Mouse (Mus musculus) thymus, postnatal 10 days (tissue): Measurements from ENCODE around the gene Acy3.
"Not testable (repeated sequence)": the region's sequence is repeated elsewhere in the genome, so short reads cannot be mapped to it uniquely, and the experiment has no call there.

Source experiments
- DNase-seq, 2 experiments: peaks; one replicate each; pipeline ENCODE4 v3.0.0; 2021; ENCODE audit warnings: low spot score in 2 of 2

Acy3 gene

DNA sequence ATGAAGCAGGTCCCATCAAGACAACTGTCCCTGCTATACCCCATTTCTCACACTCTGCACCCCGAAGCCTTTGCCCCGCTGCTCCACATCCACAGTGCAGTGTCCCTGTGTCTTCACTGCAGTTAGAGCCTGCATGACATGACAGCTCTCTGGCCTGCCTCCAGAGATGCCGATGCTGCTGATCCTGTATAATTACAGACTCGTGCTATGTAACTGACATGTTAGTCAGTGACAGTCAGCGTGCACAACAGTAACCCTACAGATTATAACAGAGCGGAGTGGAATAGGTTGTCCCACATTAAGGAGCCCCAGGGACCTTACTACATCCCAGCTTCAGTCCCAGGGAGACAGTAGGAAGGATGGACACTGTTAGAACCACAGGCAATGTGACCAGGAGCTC lies 11.8 kb upstream of the Acy3 start:
- not testable (repeated sequence) for DNase-seq

DNA sequence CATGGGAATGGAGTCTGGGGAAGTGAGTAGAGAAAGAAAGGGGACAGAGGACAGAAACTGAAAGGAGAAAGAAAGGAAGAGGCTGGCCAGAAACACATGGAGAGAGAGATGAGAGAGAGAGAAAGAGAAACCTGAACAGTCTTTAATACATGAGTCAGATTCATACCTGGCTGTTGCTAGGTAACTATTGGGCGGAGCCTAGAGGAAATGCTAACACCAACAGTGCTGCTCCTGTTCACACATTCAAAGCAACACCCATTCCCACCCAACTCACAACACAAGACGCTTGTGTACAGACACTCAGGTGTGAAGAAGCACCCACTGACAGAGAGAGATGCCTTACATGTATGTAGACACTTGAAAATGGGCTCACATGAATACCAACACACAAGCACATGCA lies 10.5 kb upstream of the Acy3 start:
- no peak for DNase-seq

DNA sequence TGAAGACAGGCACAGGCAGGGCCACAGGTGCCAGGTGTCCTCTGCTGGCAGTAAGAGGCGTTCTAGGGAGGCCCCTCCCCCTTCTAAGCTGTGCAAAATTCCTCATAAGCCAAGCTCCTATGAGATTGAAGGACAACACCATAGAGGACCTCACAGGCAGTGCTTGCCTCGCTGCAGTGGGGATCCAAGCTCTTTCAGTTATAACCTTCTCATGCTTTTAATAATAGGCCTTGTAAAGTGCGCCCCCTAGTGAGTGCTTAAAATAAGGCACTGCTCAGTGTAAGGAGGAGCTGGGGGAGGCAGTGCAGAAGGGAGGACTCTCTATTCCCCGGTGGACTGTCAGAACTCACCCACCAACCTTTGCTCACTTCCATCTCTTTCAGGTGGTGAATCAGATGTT lies 6.1 kb upstream of the Acy3 start:
- DNase-seq: peak; percentile 63 to 85

DNA sequence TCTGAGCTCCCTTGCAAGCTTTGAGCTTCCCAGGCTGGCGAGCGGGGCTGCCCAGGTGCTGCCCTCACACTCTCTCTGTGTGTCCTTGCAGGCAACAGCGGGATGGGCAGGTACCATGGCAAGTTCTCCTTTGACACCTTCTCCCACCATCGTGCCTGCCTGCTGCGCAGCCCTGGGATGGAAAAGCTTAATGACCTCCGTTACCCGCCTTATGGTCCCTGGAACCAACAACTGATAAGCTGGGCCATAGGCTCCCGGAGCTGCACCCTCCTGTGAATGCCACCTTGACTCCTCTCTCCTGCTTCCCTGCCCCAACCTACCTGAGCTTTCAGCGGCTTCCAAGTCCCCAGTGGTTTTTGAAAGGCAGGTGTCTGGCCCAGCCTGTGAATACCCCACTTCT lies 5.5 kb upstream of the Acy3 start:
- DNase-seq: no peak

DNA sequence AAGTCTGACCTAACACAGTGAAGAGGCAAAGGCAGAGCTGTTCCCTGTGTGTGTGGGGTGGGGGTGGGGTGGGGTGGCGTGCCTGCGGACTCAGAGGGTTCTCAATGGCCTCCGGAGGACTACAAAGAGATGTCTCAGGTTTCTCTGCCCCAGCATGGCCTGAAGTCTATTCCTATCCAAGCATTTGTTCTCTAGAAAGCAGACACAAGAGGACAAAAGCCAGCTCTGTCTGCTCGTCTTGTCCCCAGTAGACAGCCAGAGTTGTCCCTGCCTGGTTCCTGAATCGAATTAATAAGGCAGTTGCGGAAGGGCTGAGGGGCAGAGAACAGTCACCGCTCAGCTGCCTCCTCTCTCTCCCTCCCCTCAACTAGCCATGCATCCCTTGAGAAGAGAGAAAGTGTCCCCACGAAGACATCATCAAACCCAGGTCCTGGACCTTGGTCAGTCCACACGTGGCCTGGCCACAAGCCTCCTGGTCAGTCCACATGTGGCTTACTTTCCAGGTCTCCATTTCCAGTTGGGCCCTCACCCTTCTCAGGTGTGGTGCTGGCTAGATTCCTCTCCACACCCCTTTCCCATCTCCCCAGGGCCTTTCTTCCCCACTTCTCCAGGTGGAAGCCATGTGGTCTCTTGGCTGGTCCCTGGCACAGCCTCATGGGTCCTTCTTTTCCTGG lies 2.7 kb upstream of the Acy3 start:
- no peak for DNase-seq

DNA sequence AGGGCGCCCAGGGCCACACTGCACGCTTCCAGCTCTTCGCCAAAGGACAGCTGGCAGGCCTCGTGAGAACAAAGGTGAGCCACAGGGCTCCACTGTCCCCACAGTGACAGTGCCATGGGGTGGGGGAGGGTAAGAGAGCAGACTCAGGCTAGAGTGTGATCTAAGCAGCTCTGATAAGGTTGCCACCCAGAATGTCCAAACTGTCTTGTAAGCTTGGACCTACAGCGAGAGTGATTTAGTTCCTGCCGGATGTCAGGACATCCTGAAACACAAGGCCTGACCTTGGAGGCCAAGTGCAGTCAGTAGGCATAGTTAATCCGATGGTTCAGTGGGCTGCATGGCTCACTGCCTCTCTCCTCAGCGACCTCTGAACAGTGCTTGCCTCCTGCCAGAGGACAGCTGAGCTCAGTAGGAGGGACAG lies 1.1 kb upstream of the Acy3 start:
- DNase-seq: no peak

DNA sequence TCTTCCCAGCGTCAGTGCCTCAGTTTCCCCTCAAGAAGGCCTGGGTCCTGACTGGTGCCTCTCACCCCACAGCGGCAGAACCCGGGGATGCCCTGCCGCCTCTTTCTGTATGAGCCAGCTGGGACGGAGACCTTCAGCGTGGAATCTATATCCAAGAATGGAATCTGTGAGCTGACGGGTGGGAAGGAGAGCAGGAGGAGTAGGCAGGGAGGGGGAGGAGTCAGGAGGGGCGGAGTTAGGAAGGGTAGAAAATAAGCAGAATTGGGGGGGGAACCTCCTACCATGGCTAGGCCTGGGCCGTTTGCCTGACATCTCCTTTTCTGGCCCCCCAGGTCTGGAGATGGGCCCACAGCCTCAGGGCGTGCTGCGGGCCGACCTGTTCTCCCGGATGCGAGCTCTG lies 1.7 kb downstream of the Acy3 start:
- DNase-seq: no peak

DNA sequence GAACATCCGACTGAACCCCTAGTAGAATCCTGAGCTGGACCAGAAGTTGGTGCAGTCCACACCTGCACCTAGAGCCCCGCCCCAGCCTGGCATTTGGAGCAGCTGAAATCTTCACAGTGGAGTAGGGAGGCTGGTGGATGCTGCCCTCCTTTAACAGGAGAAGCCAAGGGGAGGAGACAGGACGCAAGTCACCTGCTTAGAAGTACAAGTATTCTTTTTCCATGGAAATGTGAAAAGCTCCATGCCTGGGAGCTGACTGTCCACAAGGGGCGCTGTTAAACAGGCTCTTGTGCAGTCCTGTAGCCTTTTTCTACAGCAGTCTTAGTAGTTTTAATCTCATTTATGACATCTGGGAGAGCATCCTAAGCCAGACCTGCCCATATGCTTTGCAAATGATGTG lies 2.4 kb downstream of the Acy3 start:
- no peak for DNase-seq

DNA sequence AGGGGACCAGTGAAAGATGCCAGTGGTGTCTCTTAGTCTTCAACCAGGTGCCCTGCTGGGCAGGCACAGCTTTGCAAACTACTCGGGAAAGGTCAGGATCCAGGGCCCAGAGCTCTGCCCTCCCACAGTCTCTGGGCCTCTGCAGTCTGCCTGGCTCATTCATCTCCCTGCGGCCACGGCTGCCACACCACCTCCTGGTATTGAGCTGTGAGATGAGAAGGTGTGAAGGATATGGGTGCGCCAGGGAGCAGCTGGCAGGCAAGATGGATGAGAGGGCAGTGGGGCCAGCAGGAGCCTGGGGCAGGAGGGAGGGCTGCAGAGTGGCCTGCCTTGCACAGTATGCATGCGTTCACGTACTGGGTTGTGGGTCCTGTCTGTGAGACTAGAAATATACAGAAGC lies 4.4 kb downstream of the Acy3 start:
- no peak for DNase-seq

DNA sequence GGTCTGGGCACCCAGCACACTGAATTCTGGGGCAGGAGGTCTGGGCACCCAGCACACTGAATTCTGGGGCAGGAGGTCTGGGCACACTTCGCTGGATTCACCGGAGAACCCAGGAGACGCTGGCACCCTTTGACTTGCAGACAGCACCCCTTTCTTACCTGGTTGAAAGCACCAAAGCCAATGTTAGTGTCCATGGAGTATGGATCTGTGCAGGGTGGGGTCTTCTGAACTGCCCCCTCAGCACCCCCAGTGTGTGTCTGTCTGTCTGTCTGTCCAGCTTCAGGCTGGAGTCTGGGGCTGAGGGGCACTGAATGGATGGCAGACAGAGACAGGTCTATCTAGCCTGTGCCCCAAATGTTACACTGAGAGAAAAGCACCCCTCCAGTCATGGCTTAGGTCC lies 5.2 kb downstream of the Acy3 start:
- DNase-seq: no peak

DNA sequence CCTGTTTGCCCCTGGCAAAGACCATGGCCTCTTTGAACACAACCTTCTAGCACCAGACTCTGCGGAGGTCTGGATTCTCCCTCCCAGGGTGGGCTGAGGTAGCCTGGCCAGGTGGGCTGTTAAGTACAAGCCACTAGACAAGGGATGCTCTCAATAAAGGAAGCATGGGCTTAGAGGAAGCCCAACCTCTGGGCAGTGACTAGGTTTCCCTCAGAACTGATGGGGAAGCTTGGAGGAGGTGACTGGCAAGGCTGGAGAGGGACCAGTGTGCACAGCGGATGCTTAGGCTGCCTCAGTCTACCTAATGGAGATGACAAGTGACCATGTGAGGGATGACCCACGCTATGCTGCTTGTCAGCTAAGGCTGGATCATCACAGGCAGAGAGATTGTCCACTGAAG lies 5.6 kb downstream of the Acy3 start:
- DNase-seq: no peak

DNA sequence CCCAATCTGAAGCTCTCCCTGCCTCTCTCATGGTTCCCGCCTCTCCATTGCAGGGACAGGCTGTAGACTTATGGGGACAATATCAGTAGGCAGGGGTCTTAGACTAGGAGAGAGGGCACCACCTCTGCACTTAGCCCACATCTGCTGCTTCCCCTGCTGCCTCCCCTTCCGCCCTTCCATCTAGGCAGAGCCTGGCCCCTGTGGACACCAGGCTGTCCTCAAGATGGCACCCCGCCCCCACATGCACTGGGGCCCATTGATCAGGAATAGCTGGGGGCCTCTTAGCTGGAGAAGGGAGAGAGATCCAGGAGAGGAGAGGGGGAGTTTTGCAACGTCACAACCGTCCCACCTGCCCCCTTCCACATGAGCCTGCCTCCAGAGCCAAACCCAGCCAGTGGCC lies 6.0 kb downstream of the Acy3 start, which contains the start of gene Tbx10:
Gene Tbx10, plus strand, starts transcription at position 337 of the 400 bp plus-strand sequence.
- DNase-seq: no peak

DNA sequence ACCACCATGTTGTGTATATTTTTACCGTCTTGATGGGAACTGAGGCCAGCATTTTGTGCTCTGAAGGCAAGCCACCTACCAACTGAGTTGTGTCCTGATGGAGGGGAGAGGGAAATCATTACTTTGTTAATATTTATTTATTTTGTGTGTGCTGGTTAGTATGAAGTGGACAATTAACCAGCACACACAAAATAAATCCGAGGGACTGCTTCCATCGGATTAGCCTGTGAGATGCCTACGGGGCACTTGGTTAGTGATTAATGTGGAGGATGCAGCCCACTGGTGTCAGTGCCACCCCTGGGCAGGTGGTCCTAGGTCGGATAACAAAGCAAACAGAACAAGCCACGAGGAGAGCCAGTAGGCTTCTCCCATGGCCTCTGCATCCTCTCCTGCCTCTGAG lies 8.6 kb downstream of the Acy3 start:
- no peak for DNase-seq

DNA sequence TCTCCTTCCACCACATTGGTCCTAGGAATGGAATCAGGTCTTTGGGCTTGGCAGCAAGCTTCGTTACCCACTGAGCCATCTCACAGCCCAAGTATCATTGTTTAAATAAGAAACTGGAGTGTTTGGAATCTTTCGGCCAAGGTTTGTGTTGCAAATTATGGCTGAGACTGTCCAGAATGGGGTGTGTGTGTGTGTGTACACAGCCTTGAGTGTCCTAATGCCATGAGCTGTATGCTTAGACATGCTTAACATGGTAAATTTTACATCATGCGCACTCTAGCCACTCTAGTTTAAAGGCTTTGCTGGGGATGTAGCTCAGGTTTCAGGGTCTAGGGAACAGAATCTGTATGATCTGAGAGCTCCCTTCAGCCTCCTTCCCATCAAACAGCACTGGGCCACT lies 9.1 kb downstream of the Acy3 start:
- no peak for DNase-seq

DNA sequence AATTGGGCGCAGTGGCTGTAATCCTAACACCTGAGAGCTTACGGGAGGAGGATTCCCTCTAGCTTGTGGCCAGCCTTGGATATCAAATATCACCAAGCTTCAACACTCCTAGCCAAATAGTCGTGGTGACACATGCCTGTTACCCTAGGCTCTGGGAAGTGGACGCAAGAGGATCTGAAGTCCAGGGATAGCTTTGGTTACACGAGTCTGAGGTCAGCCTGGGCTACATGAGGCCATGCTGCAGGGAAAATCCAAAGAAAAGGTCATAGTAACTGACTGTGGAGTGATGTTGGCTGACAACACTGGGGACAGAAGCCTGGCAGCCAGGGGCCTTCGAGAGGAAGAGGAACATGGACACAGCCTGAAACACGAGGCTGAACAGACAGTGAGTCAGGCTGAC lies 9.7 kb downstream of the Acy3 start:
- no peak for DNase-seq

DNA sequence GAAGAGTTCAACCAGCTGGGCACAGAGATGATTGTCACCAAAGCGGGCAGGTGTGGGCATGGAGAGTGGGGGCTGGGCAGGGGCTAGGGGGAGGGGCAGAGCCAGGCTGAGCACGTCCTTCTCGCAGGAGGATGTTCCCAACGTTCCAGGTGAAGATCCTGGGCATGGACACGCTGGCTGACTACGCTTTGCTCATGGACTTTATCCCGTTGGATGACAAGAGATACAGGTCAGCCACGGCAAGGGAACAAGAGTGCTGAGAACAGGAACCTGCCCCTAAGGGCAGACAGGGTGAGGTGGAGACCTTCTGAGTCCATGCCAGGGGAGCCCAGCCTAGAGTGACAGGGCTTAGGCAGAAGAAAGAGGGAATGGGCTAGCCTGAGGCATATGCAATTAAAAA lies 10.4 kb downstream of the Acy3 start:
- no peak for DNase-seq

DNA sequence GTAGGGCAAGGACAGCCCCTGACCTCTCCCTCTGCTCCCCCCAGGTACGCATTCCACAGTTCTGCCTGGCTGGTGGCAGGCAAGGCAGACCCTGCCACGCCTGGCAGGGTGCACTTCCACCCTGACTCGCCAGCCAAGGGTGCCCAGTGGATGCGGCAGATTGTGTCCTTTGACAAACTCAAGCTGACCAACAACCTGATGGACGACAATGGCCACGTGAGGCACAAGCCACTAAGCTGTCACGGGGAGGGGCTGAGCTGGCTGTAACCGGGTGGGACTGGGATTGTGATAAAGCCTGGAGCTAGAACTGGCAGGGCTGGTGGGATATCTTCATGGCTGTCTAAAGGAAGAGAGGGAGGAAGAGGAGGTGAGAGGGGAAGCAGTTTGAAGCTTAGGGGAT lies 10.9 kb downstream of the Acy3 start:
- DNase-seq: no peak

DNA sequence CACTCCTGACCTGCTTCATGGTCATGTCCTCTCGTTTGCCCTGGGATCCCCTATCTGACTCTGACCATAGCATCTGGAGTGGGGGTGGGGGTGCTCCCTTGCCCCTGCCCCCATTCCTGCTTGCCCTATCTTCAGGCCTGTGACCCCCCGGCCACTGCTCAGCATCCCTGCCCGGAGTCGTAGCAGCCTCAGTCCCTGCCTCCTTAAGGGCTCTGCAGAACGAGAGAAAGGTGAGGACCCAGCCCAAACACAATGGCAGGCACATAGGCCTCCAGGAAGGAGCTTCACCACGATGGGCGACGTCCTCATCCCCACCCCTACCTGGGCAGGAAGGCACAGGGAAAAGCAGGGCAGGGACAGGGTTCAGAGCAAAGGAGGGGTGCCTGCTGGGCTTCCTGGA lies 12.0 kb downstream of the Acy3 start:
- no peak for DNase-seq

DNA sequence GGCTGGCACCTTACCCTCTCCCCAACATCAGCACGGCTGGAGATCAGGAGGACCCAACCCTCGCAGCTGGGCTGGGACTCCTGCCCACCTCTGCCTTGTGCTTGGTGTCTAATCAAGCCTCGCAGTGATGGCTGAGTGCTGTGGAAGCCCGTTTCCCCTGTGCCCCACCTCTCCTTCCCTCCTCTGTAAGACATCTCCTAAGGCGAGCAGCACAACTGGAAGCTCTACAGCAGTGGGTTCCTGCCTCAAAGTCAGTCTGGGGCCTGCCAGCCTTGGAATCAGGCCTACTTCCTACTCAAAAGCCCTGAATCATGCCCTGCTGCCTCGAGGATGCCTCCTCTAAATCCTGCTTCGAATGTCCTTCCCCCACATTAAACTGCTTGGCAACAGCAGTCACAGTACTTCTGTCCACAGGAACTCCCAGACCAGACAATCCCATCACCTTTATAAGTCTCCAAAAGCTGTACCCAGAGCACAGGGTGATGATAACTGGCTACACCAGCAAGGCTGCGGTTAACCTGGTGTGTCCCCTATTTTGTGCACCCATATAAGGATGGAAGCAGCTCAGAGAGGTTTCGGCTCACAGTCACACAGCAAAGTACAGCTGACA lies 12.9 kb downstream of the Acy3 start:
- no peak for DNase-seq

DNA sequence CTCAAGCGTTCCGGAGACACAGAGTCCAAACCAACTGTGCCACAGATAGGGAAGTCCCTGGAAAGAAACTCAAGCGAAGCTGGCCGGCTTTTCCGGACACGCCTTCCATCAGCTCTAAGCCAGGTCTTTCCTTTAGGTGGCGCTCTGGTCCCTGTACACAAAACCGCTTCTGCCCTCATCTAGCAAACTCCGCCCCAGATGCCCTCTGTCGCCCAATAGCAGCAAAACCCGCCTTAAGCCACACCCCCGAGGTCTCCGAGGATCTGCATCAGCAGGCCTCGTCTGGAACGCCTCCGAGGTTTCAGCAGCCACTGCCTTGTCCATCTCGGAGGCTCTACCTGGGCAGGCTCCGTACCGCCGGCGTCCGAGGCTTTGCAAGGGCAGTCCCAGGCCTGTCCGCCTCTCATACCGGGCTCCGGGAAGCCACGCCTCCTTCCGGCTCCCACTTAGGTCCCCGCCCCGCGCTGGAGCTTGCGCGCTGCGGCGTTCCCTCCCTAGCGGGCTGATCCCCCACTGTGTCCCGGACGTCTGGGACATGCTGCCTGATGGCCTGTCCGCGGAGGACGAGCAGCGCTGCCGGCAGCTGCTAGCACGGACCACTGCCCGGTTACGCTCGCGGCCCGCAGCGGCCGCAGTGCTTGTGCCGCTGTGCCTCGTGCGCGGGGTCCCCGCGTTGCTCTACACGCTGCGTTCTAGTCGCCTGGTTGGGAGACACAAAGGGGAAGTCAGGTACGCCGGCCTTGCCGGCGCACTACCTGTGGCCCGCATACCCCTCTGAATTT lies 13.9 kb downstream of the Acy3 start, which contains the start of the genes Nudt8 and Gm49405:
Gene Nudt8, plus strand, starts transcription at position 462 of the 782 bp plus-strand sequence.
Gene Gm49405, plus strand, starts transcription at position 508 of the 782 bp plus-strand sequence.
- DNase-seq: peak; percentile 92 to 96

DNA sequence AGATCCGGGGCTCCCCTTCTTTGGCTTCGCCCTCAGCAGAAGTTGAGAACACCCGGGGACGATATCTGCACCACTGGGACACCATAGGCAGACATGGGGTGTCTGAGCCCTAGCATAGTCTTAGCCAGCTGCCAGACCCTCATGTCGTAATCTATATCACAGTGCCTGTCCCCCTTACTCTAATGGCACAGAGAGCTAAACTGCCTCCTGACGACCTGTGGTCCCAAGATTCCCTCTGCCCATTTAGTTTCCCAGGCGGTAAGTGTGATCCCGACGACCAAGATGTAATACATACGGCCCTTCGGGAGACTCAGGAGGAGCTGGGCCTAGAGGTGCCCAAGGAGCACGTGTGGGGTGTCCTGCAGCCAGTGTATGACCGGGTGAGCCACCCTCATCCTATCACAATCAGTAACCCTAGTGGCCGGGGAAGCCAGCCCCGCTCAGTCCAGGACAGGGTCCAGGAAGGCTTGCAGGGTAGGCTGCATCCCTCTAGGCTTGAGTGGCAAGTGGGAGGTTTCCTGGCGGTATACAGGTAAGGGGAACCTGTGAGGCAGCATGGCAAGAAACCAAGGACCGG lies 14.7 kb downstream of the Acy3 start:
- DNase-seq: no peak

DNA sequence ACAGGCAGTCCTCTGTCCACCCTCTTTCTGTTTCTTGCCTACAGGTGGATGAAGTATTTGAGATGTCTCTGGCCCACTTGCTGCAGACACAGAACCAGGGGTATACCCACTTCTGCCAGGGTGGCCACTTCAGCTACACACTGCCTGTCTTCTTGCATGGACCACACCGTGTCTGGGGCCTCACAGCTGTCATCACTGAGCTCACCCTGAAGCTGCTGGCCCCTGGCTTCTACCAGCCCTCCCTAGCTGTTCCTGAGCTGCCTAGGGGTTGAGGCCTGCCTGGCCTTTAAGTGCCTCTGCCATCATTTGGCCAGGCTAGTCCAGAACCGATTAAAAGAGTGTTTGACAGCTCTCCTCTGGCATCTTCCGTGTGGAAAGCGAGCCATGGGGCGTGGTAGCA lies 15.4 kb downstream of the Acy3 start:
- no peak for DNase-seq

DNA sequence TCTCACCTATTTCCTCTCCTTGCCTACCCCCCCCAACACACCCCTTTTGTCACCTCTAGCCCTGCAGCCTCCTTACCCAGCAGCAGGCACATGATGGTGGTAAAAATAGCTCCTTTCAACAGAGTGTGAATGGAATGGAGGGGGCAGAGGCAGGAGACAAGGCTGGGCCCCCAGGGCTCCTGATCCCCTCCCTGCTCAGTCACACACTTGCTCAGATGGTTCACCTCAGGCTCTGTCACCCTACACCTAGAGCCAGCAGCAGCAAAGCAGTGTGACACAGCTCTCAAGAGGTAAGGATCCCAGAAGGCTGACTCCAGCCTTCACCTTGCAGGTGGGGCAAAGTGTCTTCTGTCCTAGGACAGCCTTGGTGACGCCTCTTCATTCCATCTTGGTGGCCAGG lies 16.7 kb downstream of the Acy3 start, which contains the start of gene Doc2g:
Gene Doc2g, plus strand, starts transcription at position 202 of the 400 bp plus-strand sequence.
- DNase-seq: no peak
